Mouse (Mus musculus) heart, postnatal 0 days (tissue): ENCODE measurements at regions not wholly inside any gene's neighbourhood (a gene's known extent, or its start where the extent isn't known, plus 50 kb on each side); places are given as distances from the start of the nearest gene placed in this dataset.

Experiments
- CTCF ChIP-seq: IDR thresholded peaks from 2 replicates; pipeline ENCODE4 v1.5.1; 2016; ENCODE audit warnings: antibody characterized with exemption, control low read depth, low read depth
- EP300 ChIP-seq: IDR thresholded peaks from 2 replicates; pipeline ENCODE4 v1.6.1; 2016; ENCODE audit warnings: antibody characterized with exemption, low read depth

DNA sequence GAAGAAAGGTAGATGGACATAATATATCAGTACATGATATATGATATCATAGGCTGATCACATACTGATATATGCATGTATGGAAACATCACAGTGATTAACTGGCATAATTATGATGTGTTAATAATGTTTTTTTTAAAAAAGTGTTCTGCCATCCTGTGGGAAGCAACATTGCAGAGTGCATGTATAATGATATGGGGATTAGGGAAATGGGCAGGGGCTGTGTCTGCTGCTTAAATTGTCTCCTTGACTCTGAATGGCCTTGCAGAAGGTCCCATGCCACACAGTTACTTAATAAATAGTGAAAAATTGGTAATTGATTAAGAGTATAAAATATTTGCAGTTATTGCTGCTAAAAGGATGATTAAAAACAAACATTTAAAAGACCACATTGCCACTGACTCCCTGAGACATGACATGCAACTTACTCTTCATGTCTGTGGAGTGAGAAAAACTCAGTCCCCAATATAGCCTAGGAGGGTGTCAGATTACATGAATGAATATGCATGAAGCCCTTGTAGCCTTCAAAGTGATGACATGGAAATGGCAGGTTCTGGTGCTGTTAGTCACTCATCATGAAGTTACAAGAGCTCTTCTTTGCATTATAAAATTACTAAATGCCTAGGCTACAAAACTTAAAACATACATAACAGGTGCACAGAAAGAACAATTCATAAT, 440.1 kb upstream of the Ube2e3 start:
- TF ChIP-seq EP300 (no peak), CTCF (no peak)
